Mouse (Mus musculus) limb, embryonic 10.5 days (tissue): ENCODE results near the gene Ptma. TPM values are rescaled to one million over a fixed set of nuclear protein-coding genes. Genes with fewer than 3 reads are reported as not detected.

Experiments used
- DNase-seq: peaks from one replicate; pipeline ENCODE4 v3.0.0-alpha.2; 2017; ENCODE audit warnings: low spot score
- H3K27ac ChIP-seq: fragments of 300-500 bp; sonication (generic); 2 replicates; pipeline ENCODE4 v1.5.1; 2016; ENCODE audit warnings: mild to moderate bottlenecking
- H3K27me3 ChIP-seq: fragments of 300-500 bp; sonication (generic); 2 replicates; pipeline ENCODE4 v1.6.1; 2016; ENCODE audit warnings: low read depth, mild to moderate bottlenecking; ENCODE audit not compliant: poor library complexity, severe bottlenecking
- H3K36me3 ChIP-seq: fragments of 300-500 bp; sonication (generic); 2 replicates; pipeline ENCODE4 v1.6.1; 2016; ENCODE audit warnings: mild to moderate bottlenecking, moderate library complexity
- H3K4me1 ChIP-seq: fragments of 300-500 bp; sonication (generic); 2 replicates; pipeline ENCODE4 v1.6.1; 2016
- H3K4me3 ChIP-seq: fragments of 300-500 bp; sonication (generic); 2 replicates; pipeline ENCODE4 v1.5.1; 2016; ENCODE audit warnings: mild to moderate bottlenecking, moderate library complexity
- H3K9me3 ChIP-seq: fragments of 300-500 bp; sonication (generic); replicated peaks from 2 replicates; pipeline ENCODE4 v1.6.1; 2016; ENCODE audit warnings: mild to moderate bottlenecking
- WGBS: fragments of 180-500 bp; shearing (Covaris S2); methylation state at CpG from one replicate; pipeline ENCODE4 v1.1.7; 2016; 5-methylcytosine and 5-hydroxymethylcytosine counted together
- polyA plus RNA-seq: library from polyadenylated mRNA; unstranded; fragments of >200 nt; fragmentation: Nextera tagmentation; extraction: Ambion mirVana; gene quantifications from 2 replicates; pipeline ENCODE4 v1.2.1, GENCODE M21; 2016

Ptma gene
- polyA plus RNA-seq, 1 experiment from 2014 or later: 3,422 TPM

DNA sequence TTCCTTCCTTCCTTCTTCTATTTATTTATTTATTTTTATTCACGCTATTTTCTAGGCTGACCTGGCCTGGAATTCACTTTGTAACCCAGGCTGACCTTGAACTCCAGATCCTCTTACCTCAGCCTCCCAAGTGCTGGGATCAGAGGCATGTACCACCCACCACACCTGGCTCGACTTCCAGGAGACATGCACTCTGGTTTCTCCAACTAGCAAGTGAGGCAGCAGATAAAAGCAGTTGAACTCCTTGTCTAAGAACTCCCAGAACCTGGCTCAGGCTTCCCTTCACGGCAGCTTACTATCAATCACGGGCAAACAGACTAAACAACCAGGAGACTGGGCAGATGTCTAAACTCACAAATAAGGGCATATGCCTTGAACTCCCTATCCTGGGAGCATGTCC, 25.8 kb upstream of the Ptma start:
- H3K4me3 ChIP-seq: no peak overlapping the region
- no peaks in the 10 kb centered on the region for H3K9me3 ChIP-seq
- H3K27me3 ChIP-seq: no peaks in the 10 kb centered on the region
- no peak for DNase-seq
- H3K36me3 ChIP-seq: no peaks in the 10 kb centered on the region
- peak overlapping the region; percentile 99; the same call in 1 of the 2 replicates for H3K27ac ChIP-seq
- 76% methylated on average over 4 of the region's 4 CpGs for WGBS
- peaks cover 66% of the 10 kb centered on the region for H3K4me1 ChIP-seq

- Histone ChIP-seq H3K27ac (peak overlapping the region; percentile 99), H3K9me3 (no peaks in the 10 kb centered on the region), H3K4me1 (peaks cover 69% of the 10 kb centered on the region), H3K36me3 (no peaks in the 10 kb centered on the region), H3K4me3 (peak overlapping the region; percentile 33; the same call in 1 of the 2 replicates), H3K27me3 (no peaks in the 10 kb centered on the region)
- peak; percentile 81 for DNase-seq
- 40% methylated on average over 6 of the region's 6 CpGs for WGBS
Observed at GRCm38 (mm10) chr1:86501114-86501532, 25.4 kb upstream of the Ptma start.

- peak; percentile 95 for DNase-seq
- no peaks in the 10 kb centered on the region for H3K9me3 ChIP-seq
- H3K27ac ChIP-seq: peak overlapping the region; percentile 99
- H3K36me3 ChIP-seq: no peaks in the 10 kb centered on the region
- WGBS: 2% methylated on average over 4 of the region's 4 CpGs
- H3K27me3 ChIP-seq: no peaks in the 10 kb centered on the region
- peak overlapping the region; percentile 33; the same call in 1 of the 2 replicates for H3K4me3 ChIP-seq
- H3K4me1 ChIP-seq: peaks cover 73% of the 10 kb centered on the region
Observed at GRCm38 (mm10) chr1:86501559-86501958, 25.0 kb upstream of the Ptma start.

- Histone ChIP-seq H3K36me3 (no peaks in the 10 kb centered on the region), H3K4me1 (peaks cover 77% of the 10 kb centered on the region), H3K27ac (peak overlapping the region; percentile 99), H3K27me3 (no peaks in the 10 kb centered on the region), H3K4me3 (peak overlapping the region; percentile 33), H3K9me3 (no peaks in the 10 kb centered on the region)
- 12% methylated on average over 15 of the region's 17 CpGs for WGBS
- peak; percentile 67 for DNase-seq
Observed at GRCm38 (mm10) chr1:86502221-86503048, 24.1 kb upstream of the Ptma start.

DNA sequence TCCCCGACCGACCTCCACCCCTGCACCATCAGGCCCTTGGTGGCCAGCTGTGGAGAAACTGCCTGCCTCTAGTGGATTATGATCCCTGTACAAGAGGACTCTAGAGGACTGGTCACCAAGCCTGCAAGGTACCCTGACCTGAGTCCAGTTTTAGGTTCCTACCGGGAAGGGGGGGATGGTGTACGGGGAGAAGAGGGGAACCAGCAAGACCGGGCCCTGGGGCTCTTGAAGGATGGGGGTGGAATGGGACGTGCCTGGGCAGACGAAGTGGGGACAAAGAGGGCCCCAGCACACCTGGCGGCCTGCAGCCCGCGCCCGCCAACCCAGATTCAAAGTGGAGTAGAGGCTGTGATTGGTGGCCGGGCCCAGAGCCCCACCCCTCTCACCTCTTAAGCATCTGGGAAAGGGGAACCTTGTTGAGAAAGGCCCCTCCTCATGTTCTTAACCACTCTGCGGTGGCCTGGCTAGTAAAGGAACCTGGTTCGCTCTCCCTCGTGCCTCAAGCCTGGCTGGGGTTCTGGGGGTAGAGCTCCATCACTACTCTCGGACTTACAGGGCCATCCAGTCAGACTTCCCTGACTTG, 23.3 kb upstream of the Ptma start:
- Histone ChIP-seq H3K36me3 (no peaks in the 10 kb centered on the region), H3K27me3 (no peaks in the 10 kb centered on the region), H3K4me3 (peak overlapping the region; percentile 52), H3K9me3 (no peaks in the 10 kb centered on the region), H3K27ac (peak overlapping the region; percentile 99), H3K4me1 (peaks cover 81% of the 10 kb centered on the region)
- peak; percentile 91 for DNase-seq
- WGBS: 6% methylated on average over 16 of the region's 16 CpGs

DNA sequence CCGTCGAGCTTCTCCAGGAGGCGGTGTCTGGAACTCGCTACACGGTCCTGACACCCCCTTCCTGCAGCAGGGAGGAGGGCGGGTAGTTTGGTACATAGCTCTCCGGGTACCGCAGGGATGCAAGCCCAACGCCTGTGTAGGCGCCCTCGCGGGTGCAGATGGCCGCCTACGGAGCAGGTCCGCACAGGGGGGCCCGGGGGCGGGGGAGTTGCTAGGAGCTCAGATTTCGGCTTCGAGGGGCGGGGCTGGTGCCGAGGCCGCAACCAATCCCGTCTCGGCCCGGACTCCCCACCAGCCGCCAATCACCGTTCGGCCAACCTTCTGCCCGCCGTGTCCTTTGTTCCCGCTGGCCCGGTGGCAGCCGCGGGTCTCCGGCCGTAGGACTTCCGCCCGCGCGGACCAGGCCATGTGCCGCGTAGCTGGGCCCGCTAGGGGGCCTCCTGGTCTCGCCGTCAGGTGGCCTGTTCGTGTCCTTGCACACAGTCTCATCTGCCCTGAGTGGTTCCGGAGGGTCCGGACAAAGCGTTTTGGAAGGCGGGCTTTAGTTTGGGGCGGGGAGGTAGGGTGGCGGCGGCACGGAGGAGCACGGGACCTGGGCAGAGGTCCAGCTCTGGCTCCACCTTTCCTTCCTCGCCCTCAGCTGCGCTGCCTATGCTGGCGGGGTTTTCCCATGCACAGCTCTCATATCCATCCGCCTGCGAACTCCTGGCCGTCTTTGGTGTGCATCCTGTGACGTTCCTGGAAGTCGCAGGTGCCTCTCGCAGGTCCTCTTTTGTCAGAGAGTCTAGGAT, 22.4 kb upstream of the Ptma start:
- Histone ChIP-seq H3K4me3 (peak overlapping the region; percentile 52), H3K9me3 (no peaks in the 10 kb centered on the region), H3K4me1 (peaks cover 77% of the 10 kb centered on the region), H3K27ac (peak overlapping the region; percentile 99), H3K27me3 (no peaks in the 10 kb centered on the region), H3K36me3 (no peaks in the 10 kb centered on the region)
- peak; percentile 98 for DNase-seq
- WGBS: under 1% methylated on average over 64 of the region's 64 CpGs

- no peaks in the 10 kb centered on the region for H3K36me3 ChIP-seq
- peak overlapping the region; percentile 99 for H3K27ac ChIP-seq
- H3K4me1 ChIP-seq: peaks cover 81% of the 10 kb centered on the region
- peak; percentile 58 for DNase-seq
- no peaks in the 10 kb centered on the region for H3K27me3 ChIP-seq
- no peaks in the 10 kb centered on the region for H3K9me3 ChIP-seq
- WGBS: 22% methylated on average over 19 of the region's 19 CpGs
- H3K4me3 ChIP-seq: peak overlapping the region; percentile 52
Observed at GRCm38 (mm10) chr1:86504697-86505421, 21.7 kb upstream of the Ptma start.

GRCm38 (mm10) chr1:86505461-86505860, 21.1 kb upstream of the Ptma start:
- Histone ChIP-seq H3K4me1 (peaks cover 78% of the 10 kb centered on the region), H3K27me3 (no peaks in the 10 kb centered on the region), H3K36me3 (no peaks in the 10 kb centered on the region), H3K4me3 (peak overlapping the region; percentile 52), H3K27ac (peak overlapping the region; percentile 99), H3K9me3 (no peaks in the 10 kb centered on the region)
- DNase-seq: peak; percentile 47
- WGBS: 21% methylated on average over 1 of the region's 1 CpGs

- peaks cover 78% of the 10 kb centered on the region for H3K4me1 ChIP-seq
- H3K27ac ChIP-seq: peak overlapping the region; percentile 81
- no peaks in the 10 kb centered on the region for H3K36me3 ChIP-seq
- H3K27me3 ChIP-seq: no peaks in the 10 kb centered on the region
- peak; percentile 33 for DNase-seq
- H3K4me3 ChIP-seq: no peak overlapping the region
- no peaks in the 10 kb centered on the region for H3K9me3 ChIP-seq
- WGBS: 90% methylated on average over 5 of the region's 5 CpGs
Observed at GRCm38 (mm10) chr1:86506420-86506819, 20.1 kb upstream of the Ptma start.

GRCm38 (mm10) chr1:86507866-86508265, 18.7 kb upstream of the Ptma start:
- no peak for DNase-seq
- 89% methylated on average over 5 of the region's 5 CpGs for WGBS
- Histone ChIP-seq H3K4me3 (no peak overlapping the region), H3K36me3 (no peaks in the 10 kb centered on the region), H3K4me1 (peaks cover 73% of the 10 kb centered on the region), H3K27me3 (no peaks in the 10 kb centered on the region), H3K9me3 (no peaks in the 10 kb centered on the region), H3K27ac (peak overlapping the region; percentile 94)

DNA sequence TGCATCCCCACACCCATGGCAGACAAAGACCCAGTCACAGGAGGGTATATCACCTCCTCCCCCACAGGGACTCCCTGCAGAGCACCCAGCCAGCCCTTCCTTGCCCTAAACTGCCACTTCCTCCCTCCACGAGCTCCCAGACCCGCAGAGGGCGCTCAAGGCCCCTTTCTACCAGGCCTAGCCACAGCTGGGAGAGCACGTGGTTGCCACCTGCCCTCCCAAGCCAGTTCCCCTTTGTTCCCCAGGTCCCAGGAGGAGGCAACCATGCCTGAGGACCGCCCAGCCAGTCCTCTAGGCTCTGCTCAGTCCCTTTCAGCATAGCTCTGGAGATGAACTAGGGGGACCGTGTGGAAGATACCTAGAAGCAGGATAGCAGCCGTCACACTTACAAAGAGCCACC, 17.1 kb upstream of the Ptma start:
- H3K27me3 ChIP-seq: no peaks in the 10 kb centered on the region
- H3K27ac ChIP-seq: peak overlapping the region; percentile 94
- DNase-seq: peak; percentile 96
- WGBS: 10% methylated on average over 7 of the region's 7 CpGs
- H3K4me1 ChIP-seq: peaks cover 61% of the 10 kb centered on the region
- H3K36me3 ChIP-seq: no peaks in the 10 kb centered on the region
- H3K9me3 ChIP-seq: no peaks in the 10 kb centered on the region
- peak overlapping the region; percentile 18; the same call in 1 of the 2 replicates for H3K4me3 ChIP-seq

DNA sequence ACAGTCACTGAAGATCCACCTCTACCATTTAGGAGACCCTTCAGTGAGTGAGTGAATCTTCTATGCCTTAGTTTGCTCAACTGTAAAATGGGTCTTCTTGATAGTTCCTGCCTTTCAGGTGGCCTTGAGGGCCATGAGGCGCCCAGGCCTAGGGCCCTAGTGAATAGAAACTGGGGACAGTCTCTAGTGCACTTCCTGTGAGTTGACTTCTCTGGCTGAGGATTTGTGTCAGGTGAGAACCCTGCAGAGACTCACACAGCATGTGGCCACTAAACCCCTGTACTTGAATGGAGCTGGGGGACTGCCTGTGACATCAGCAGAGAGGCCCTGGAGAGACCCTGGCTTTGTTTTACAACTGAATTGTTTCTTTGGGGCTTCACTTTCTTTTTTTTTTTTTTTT, 16.3 kb upstream of the Ptma start:
- Histone ChIP-seq H3K27ac (peak overlapping the region; percentile 94; the same call in 1 of the 2 replicates), H3K9me3 (no peaks in the 10 kb centered on the region), H3K4me1 (peaks cover 53% of the 10 kb centered on the region), H3K36me3 (no peaks in the 10 kb centered on the region), H3K27me3 (no peaks in the 10 kb centered on the region), H3K4me3 (no peak overlapping the region)
- 96% methylated on average over 1 of the region's 1 CpGs for WGBS
- no peak for DNase-seq
